Mouse (Mus musculus): ENCODE measurements around the gene Defa31. TPM values are rescaled to one million over a fixed set of nuclear protein-coding genes. Genes with fewer than 3 reads are reported as not detected.
"Not testable (repeated sequence)": the region's sequence is repeated elsewhere in the genome, so short reads cannot be mapped to it uniquely, and the experiment has no call there.

Gene Defa31
- total RNA-seq (2021): not detected
- long read RNA-seq, experiment 1: 0 reads
- long read RNA-seq, experiment 2: 0 reads

DNA sequence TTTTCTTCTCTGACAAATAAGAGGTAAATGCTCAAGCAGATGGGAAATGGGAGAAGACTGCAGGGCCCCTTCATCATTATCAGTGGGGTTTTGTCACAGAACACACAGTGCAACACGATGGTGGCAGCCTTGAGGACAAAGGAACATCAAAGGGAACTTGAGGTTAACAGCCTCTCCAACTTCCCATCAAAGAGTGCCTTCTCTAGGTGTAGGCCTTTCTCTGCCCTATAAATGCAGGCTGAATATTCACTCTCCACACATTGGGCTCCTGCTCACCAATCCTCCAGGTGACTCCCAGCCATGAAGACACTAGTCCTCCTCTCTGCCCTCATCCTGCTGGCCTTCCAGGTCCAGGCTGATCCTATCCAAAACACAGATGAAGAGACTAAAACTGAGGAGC lies at the start of gene Defa31:
Gene Defa31 (plus strand): TSS at position 301 of the 400 bp plus-strand sequence.
- intact Hi-C loops (cut with DNase I); DNase-seq (ENCODE audit: low spot score in 2 of 2): not testable (repeated sequence)

DNA sequence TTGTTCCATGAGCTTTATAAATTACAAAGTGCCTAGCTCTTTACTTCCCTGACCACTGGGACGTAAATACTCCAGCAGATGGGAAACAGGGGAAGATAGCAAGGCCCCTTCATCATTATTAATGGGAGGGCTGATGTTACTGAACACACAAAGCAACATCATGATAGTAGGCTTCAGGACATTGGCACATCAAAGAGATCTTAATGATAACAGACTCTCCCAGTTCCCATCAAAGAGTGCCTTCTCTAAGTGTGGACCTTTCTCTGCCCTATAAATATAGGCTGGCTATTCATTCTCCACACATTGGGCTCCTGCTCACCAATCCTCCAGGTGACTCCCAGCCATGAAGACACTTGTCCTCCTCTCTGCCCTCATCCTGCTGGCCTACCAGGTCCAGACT lies 29.4 kb upstream of the Defa31 start, which contains the start of gene Defa22:
Gene Defa22 (plus strand): TSS at position 301 of the 400 bp plus-strand sequence.
- DNase-seq (ENCODE audit: low spot score in 2 of 2); intact Hi-C loops (cut with DNase I): not testable (repeated sequence)

DNA sequence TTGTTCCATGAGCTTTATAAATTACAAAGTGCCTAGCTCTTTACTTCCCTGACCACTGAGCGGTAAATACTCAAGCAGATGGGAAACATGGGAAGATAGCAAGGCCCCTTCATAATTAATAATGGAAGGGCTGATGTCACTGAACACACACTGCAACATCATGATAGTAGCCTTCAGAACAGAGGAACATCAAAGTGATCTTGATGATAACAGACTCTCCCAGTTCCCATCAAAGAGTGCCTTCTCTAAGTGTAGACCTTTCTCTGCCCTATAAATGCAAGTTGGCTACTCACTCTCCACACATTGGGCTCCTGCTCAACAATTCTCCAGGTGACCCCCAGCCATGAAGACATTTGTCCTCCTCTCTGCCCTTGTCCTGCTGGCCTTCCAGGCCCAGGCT lies 9.8 kb downstream of the Defa31 start, which contains the start of gene Gm15293:
Gene Gm15293 (plus strand): TSS at position 301 of the 400 bp plus-strand sequence.
- intact Hi-C loops (cut with DNase I); DNase-seq (ENCODE audit: low spot score in 2 of 2): not testable (repeated sequence)

Other genes with a start within 250 kb of the Defa31 start
- gene AY761185, start 246.9 kb upstream of the Defa31 start, total RNA-seq (2021): not detected
- gene Defa21, start 166.1 kb upstream of the Defa31 start, total RNA-seq (2021): not detected
- not detected for gene Defa23, start 136.6 kb upstream of the Defa31 start, total RNA-seq (2021)
- not detected for gene Defa35, start 126.6 kb upstream of the Defa31 start, total RNA-seq (2021)
- not detected for gene Defa25, start 107.2 kb upstream of the Defa31 start, total RNA-seq (2021)
- gene Gm14851, start 95.6 kb upstream of the Defa31 start, total RNA-seq (2021): not detected
- not detected for gene Defa30, start 57.0 kb upstream of the Defa31 start, total RNA-seq (2021)
- not detected for gene Defa22, start 29.3 kb upstream of the Defa31 start, total RNA-seq (2021)
- not detected for gene Gm15293, start 9.9 kb downstream of the Defa31 start, total RNA-seq (2021)
- not detected for gene Gm15292, start 58.1 kb downstream of the Defa31 start, total RNA-seq (2021)
- gene Defa27, start 123.9 kb downstream of the Defa31 start, total RNA-seq (2021): not detected
- gene Defa29, start 135.4 kb downstream of the Defa31 start, total RNA-seq (2021): not detected
- not detected for gene Defa2, start 186.9 kb downstream of the Defa31 start, total RNA-seq (2021)
- not detected for gene Defa33, start 200.2 kb downstream of the Defa31 start, total RNA-seq (2021)
- not detected for gene Defa36, start 235.8 kb downstream of the Defa31 start, total RNA-seq (2021)